Mouse (Mus musculus) lung, embryonic 15.5 days (tissue): ENCODE measurements around the gene Rnf222. TPM values are rescaled to one million over a fixed set of nuclear protein-coding genes. Genes with fewer than 3 reads are reported as not detected.

Experiments
- ATAC-seq: fragments of 200-750 bp; cut with Nextera tagmentation; 2 replicates; pipeline ENCODE4 v1.8.0; 2017; ENCODE audit warnings: moderate number of reproducible peaks, borderline replicate concordance; ENCODE audit not compliant: low FRiP score, low TSS enrichment; ENCODE audit errors: extremely low read depth
- H3K27ac ChIP-seq: fragments of 300-500 bp; sonication (generic); 2 replicates; pipeline ENCODE4 v1.5.1; 2015; ENCODE audit warnings: moderate library complexity, mild to moderate bottlenecking, inconsistent platforms
- H3K27me3 ChIP-seq: fragments of 300-500 bp; sonication (generic); 2 replicates; pipeline ENCODE4 v1.6.1; 2015; ENCODE audit warnings: inconsistent platforms
- H3K36me3 ChIP-seq: fragments of 300-500 bp; sonication (generic); 2 replicates; pipeline ENCODE4 v1.6.1; 2015; ENCODE audit warnings: inconsistent platforms
- H3K4me1 ChIP-seq: fragments of 300-500 bp; sonication (generic); 2 replicates; pipeline ENCODE4 v1.6.1; 2015; ENCODE audit warnings: inconsistent platforms
- H3K4me2 ChIP-seq: fragments of 300-500 bp; sonication (generic); 2 replicates; pipeline ENCODE4 v1.6.1; 2015; ENCODE audit warnings: inconsistent platforms, mild to moderate bottlenecking, moderate library complexity
- H3K4me3 ChIP-seq: fragments of 300-500 bp; sonication (generic); 2 replicates; pipeline ENCODE4 v1.5.1; 2015; ENCODE audit warnings: mild to moderate bottlenecking, inconsistent platforms
- H3K9ac ChIP-seq: fragments of 300-500 bp; sonication (generic); 2 replicates; pipeline ENCODE4 v1.6.1; 2015; ENCODE audit warnings: inconsistent platforms
- H3K9me3 ChIP-seq: fragments of 300-500 bp; sonication (generic); 2 replicates; pipeline ENCODE4 v1.6.1; 2016; ENCODE audit warnings: inconsistent platforms
- WGBS: fragments of 180-500 bp; shearing (Covaris S2); methylation state at CpG from one replicate; pipeline ENCODE4 v1.1.7; 2015; 5-methylcytosine and 5-hydroxymethylcytosine counted together
- polyA plus RNA-seq: library from polyadenylated mRNA; unstranded; fragments of >200 nt; fragmentation: Nextera tagmentation; extraction: Ambion mirVana; gene quantifications from 2 replicates; pipeline ENCODE4 v1.2.1, GENCODE M21; 2015

Gene Rnf222
- polyA plus RNA-seq: 0.16 TPM in 2 replicates

- 23% methylated on average over 6 of the region's 6 CpGs for WGBS
Observed at GRCm38 (mm10) chr11:68888253-68888652, at the start of gene Rnf222. TSS of gene Rnf222 (plus strand) at chr11:68888553.

DNA sequence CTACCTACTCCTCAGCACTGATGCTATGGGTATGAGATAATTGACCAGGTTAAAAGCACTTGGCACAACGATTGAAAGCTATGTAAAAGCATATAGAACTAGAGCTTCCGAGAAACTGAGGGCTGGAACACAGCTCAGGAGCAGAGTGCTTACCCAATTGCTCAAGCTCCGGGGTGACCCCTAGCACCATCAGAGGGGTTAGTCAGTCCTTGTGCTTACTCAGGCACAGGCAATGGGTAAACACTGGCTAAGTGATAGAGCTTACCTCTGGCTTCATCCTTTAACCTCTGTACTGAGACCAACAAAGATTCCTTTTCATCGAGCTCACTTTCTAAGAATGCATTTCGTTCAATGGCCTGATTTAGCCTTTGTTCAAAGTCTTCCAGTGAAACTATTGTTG, 48.7 kb upstream of the Rnf222 start:
- H3K36me3 ChIP-seq: peaks cover 61% of the 10 kb centered on the region

More at GRCm38 (mm10) chr11:68888253-68888652, at the start of gene Rnf222:
- ATAC-seq: no peak
- Histone ChIP-seq H3K4me3 (no peak within 1 kb of the TSS), H3K9ac (no peak within 1 kb of the TSS), H3K9me3 (no peaks in the 10 kb centered on the region), H3K4me2 (no peak within 1 kb of the TSS), H3K27me3 (no peaks in the 10 kb centered on the region), H3K36me3 (no peaks in the 10 kb centered on the region), H3K4me1 (0 out of 2 replicates have a peak, but pooled peaks cover 3% of the 10 kb centered on the region), H3K27ac (no peak within 1 kb of the TSS)

GRCm38 (mm10) chr11:68850862-68851261, 37.5 kb upstream of the Rnf222 start:
- Histone ChIP-seq H3K4me1 (peaks cover 23% of the 10 kb centered on the region), H3K9me3 (no peaks in the 10 kb centered on the region), H3K4me3 (no peak overlapping the region), H3K36me3 (no peaks in the 10 kb centered on the region), H3K4me2 (peak overlapping the region; percentile 63), H3K27ac (no peak overlapping the region), H3K9ac (no peak overlapping the region), H3K27me3 (no peaks in the 10 kb centered on the region)
- 72% methylated on average over 7 of the region's 7 CpGs for WGBS
- ATAC-seq: no peak

More for the DNA sequence above, 48.7 kb upstream of the Rnf222 start:
- Histone ChIP-seq H3K4me1 (no peaks in the 10 kb centered on the region), H3K4me2 (no peak overlapping the region), H3K27ac (no peak overlapping the region), H3K4me3 (no peak overlapping the region), H3K27me3 (no peaks in the 10 kb centered on the region), H3K9ac (no peak overlapping the region), H3K9me3 (no peaks in the 10 kb centered on the region)
- ATAC-seq: no peak
- WGBS: 88% methylated on average over 5 of the region's 5 CpGs

GRCm38 (mm10) chr11:68851644-68852485, 36.5 kb upstream of the Rnf222 start:
- Histone ChIP-seq H3K27ac (peak overlapping the region; percentile 96), H3K27me3 (no peaks in the 10 kb centered on the region), H3K4me3 (peak overlapping the region; percentile 71), H3K9me3 (no peaks in the 10 kb centered on the region), H3K4me1 (peaks cover 23% of the 10 kb centered on the region), H3K9ac (peak overlapping the region; percentile 81), H3K4me2 (peak overlapping the region; percentile 63), H3K36me3 (no peaks in the 10 kb centered on the region)
- 2% methylated on average over 13 of the region's 13 CpGs for WGBS
- no peak for ATAC-seq

GRCm38 (mm10) chr11:68852486-68852901, 35.9 kb upstream of the Rnf222 start:
- WGBS: under 1% methylated on average over 36 of the region's 36 CpGs
- peak; percentile 70 for ATAC-seq

GRCm38 (mm10) chr11:68852932-68853409, 35.4 kb upstream of the Rnf222 start:
- H3K27ac ChIP-seq: peak overlapping the region; percentile 96
- H3K9ac ChIP-seq: peak overlapping the region; percentile 81
- no peaks in the 10 kb centered on the region for H3K27me3 ChIP-seq
- H3K4me1 ChIP-seq: peaks cover 23% of the 10 kb centered on the region
- H3K4me3 ChIP-seq: peak overlapping the region; percentile 71
- under 1% methylated on average over 42 of the region's 42 CpGs for WGBS
- H3K4me2 ChIP-seq: peak overlapping the region; percentile 63
- peak; percentile 99 for ATAC-seq
- H3K9me3 ChIP-seq: no peaks in the 10 kb centered on the region
- no peaks in the 10 kb centered on the region for H3K36me3 ChIP-seq

More at GRCm38 (mm10) chr11:68852486-68852901, 35.9 kb upstream of the Rnf222 start:
- peak overlapping the region; percentile 81 for H3K9ac ChIP-seq
- peak overlapping the region; percentile 63 for H3K4me2 ChIP-seq
- H3K27ac ChIP-seq: peak overlapping the region; percentile 96
- no peaks in the 10 kb centered on the region for H3K36me3 ChIP-seq
- peaks cover 23% of the 10 kb centered on the region for H3K4me1 ChIP-seq
- no peaks in the 10 kb centered on the region for H3K27me3 ChIP-seq
- H3K9me3 ChIP-seq: no peaks in the 10 kb centered on the region
- peak overlapping the region; percentile 71 for H3K4me3 ChIP-seq

DNA sequence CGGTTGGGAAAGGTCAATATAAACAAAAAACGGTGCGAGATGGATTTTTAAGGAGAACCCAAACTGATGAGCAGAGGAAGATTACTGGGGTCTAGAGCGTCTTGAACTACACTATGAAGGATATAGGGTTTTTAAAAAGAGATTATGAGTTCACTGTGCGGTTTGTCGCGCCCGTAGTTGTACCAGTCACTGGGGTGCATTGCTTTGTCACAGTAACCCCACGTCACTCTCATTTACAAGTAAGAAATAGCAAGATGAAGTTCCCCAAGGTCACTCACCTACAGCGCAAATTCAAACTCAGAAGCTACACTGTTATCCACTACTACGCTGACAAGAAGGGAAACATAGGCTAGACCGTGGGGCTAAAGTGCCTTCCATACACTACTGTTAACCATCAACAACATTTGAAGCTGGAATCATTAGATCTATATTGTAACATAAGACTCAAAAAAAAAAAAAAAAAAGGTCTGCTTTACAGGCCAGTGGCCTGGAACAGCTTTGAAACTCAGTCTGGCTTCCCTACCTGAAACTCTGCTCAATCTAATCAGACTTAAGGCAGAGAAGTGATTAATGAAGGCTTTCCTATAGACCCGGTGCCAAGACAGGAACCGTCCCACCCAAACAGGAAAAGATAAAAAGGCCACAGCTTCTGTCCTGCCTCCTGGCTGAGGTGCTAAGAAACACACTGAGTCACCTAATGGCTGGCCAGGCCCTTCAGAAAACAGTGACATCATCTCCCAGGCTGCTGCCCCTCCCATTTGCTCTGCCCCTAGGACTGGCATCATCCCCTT, 34.5 kb upstream of the Rnf222 start:
- Histone ChIP-seq H3K4me2 (peak overlapping the region; percentile 57), H3K9me3 (no peaks in the 10 kb centered on the region), H3K4me1 (peaks cover 23% of the 10 kb centered on the region), H3K27ac (peak overlapping the region; percentile 96), H3K4me3 (peak overlapping the region; percentile 71), H3K36me3 (no peaks in the 10 kb centered on the region), H3K9ac (peak overlapping the region; percentile 45), H3K27me3 (no peaks in the 10 kb centered on the region)
- no peak for ATAC-seq
- WGBS: 30% methylated on average over 14 of the region's 14 CpGs

- 80% methylated on average over 3 of the region's 3 CpGs for WGBS
- Histone ChIP-seq H3K27ac (peak overlapping the region; percentile 20; the same call in 1 of the 2 replicates), H3K27me3 (no peaks in the 10 kb centered on the region), H3K4me2 (no peak overlapping the region), H3K9me3 (no peaks in the 10 kb centered on the region), H3K36me3 (no peaks in the 10 kb centered on the region), H3K9ac (no peak overlapping the region), H3K4me3 (no peak overlapping the region), H3K4me1 (peaks cover 21% of the 10 kb centered on the region)
- ATAC-seq: no peak
Observed at GRCm38 (mm10) chr11:68854621-68855020, 33.7 kb upstream of the Rnf222 start.

- H3K4me2 ChIP-seq: no peak overlapping the region
- no peak overlapping the region for H3K27ac ChIP-seq
- H3K36me3 ChIP-seq: no peaks in the 10 kb centered on the region
- H3K27me3 ChIP-seq: no peaks in the 10 kb centered on the region
- H3K4me1 ChIP-seq: peaks cover 6% of the 10 kb centered on the region
- no peak for ATAC-seq
- no peak overlapping the region for H3K4me3 ChIP-seq
- no peaks in the 10 kb centered on the region for H3K9me3 ChIP-seq
- H3K9ac ChIP-seq: no peak overlapping the region
- WGBS: 91% methylated on average over 3 of the region's 3 CpGs
Observed at GRCm38 (mm10) chr11:68857329-68857728, 31.0 kb upstream of the Rnf222 start.

DNA sequence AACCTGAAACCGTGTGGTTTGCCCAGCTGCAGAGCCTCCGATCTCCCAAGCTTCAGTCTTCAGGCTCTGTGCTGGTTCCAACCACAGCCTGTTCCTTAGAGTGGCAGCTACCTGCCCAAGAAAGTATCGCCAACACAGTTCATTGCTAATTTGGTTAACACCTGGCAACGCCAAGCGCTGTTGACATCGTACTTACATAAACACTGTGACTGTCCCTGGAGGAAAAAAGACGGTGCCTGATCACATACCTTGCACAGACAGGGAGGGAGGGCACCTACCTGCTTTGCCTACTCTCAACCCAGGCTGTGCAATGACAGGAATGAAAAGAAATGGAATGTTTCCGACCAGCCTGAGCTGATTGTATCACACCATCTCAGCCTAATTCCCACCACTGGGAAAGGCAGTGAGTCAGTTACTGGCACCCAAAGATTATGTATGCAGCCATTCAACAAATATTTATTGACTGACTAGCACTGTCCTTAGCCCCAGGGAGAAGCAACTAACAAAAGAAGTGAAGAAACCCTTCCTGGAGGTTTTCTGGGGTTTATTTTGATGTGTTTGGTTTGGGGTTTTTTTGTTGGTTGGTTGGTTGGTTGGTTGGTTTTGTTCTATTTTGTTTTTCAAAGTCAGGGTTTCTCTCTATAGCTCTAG, 28.3 kb upstream of the Rnf222 start:
- Histone ChIP-seq H3K9me3 (no peaks in the 10 kb centered on the region), H3K4me2 (no peak overlapping the region), H3K9ac (no peak overlapping the region), H3K4me3 (no peak overlapping the region), H3K27me3 (no peaks in the 10 kb centered on the region), H3K4me1 (peaks cover 17% of the 10 kb centered on the region; the same call in 1 of the 2 replicates), H3K27ac (no peak overlapping the region), H3K36me3 (no peaks in the 10 kb centered on the region)
- 65% methylated on average over 8 of the region's 8 CpGs for WGBS
- no peak for ATAC-seq

DNA sequence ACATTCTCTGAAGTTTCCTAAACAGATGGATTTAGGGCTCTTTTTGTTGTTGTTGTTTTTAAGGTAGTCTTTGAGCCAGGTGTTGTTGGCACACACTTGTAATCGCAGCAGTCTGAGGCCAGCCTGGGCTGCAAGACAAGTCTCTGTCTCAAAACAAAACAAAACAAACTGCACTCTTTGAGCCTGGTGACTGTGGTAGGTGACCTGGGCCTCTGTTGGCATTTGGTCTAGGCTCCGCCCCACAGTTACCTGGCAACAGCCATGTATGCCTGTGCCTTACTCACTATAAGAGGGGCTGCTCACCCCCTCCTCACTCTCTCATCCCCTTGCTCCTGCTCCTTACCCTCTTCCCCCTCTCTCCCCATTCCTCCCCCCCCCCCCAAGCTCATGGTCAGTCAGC, 26.1 kb upstream of the Rnf222 start:
- Histone ChIP-seq H3K4me1 (peaks cover 20% of the 10 kb centered on the region; the same call in 1 of the 2 replicates), H3K36me3 (no peaks in the 10 kb centered on the region), H3K27me3 (no peaks in the 10 kb centered on the region), H3K27ac (no peak overlapping the region), H3K4me2 (no peak overlapping the region), H3K9ac (no peak overlapping the region), H3K9me3 (no peaks in the 10 kb centered on the region), H3K4me3 (no peak overlapping the region)
- ATAC-seq: no peak
- 75% methylated on average over 2 of the region's 2 CpGs for WGBS
